Mouse (Mus musculus) hindbrain, embryonic 11.5 days (tissue): ENCODE results near the gene Gpr153. TPM values are rescaled to one million over a fixed set of nuclear protein-coding genes. Genes with fewer than 3 reads are reported as not detected.

Experiments
- ATAC-seq: fragments of 200-750 bp; cut with Nextera tagmentation; 2 replicates; pipeline ENCODE4 v1.8.0; 2017; ENCODE audit warnings: mild to moderate bottlenecking, moderate TSS enrichment, moderate library complexity; ENCODE audit not compliant: low FRiP score
- DNase-seq: peaks from one replicate; pipeline ENCODE4 v3.0.0-alpha.2; 2015; ENCODE audit warnings: low spot score
- H3K27ac ChIP-seq: fragments of 300-500 bp; sonication (generic); 2 replicates; pipeline ENCODE4 v1.5.1; 2014; ENCODE audit warnings: mild to moderate bottlenecking, low read depth, low read length
- H3K27me3 ChIP-seq: fragments of 300-500 bp; sonication (generic); 2 replicates; pipeline ENCODE4 v1.6.1; 2014; ENCODE audit warnings: mild to moderate bottlenecking, low read length, moderate library complexity, mixed read lengths; ENCODE audit not compliant: control insufficient read depth, insufficient read depth
- H3K36me3 ChIP-seq: fragments of 300-500 bp; sonication (generic); 2 replicates; pipeline ENCODE4 v1.6.1; 2014; ENCODE audit warnings: mild to moderate bottlenecking, low read length, moderate library complexity, mixed read lengths; ENCODE audit not compliant: control insufficient read depth, insufficient read depth
- H3K4me1 ChIP-seq: fragments of 300-500 bp; sonication (generic); replicated peaks from 2 replicates; pipeline ENCODE4 v1.6.1; 2014; ENCODE audit warnings: low read length, mixed read lengths; ENCODE audit not compliant: control insufficient read depth, insufficient read depth
- H3K4me2 ChIP-seq: fragments of 300-500 bp; sonication (generic); replicated peaks from 2 replicates; pipeline ENCODE4 v1.6.1; 2014; ENCODE audit warnings: mild to moderate bottlenecking, low read depth, low read length
- H3K4me3 ChIP-seq: fragments of 300-500 bp; sonication (generic); 2 replicates; pipeline ENCODE4 v1.5.1; 2014; ENCODE audit warnings: low read depth, low read length
- H3K9ac ChIP-seq: fragments of 300-500 bp; sonication (generic); 2 replicates; pipeline ENCODE4 v1.6.1; 2014; ENCODE audit warnings: low read depth, low read length
- H3K9me3 ChIP-seq: fragments of 300-500 bp; sonication (generic); 2 replicates; pipeline ENCODE4 v1.6.1; 2016; ENCODE audit warnings: low read length; ENCODE audit not compliant: control insufficient read depth
- WGBS: fragments of 180-500 bp; shearing (Covaris S2); extraction: QIAGEN DNeasy Blood & Tissue Kit; methylation state at CpG from one replicate; pipeline ENCODE4 v1.1.7; 2014; 5-methylcytosine and 5-hydroxymethylcytosine counted together
- polyA plus RNA-seq: library from polyadenylated mRNA; unstranded; fragments of >200 nt; fragmentation: Nextera tagmentation; extraction: Ambion mirVana; gene quantifications from 2 replicates; pipeline ENCODE4 v1.2.1, GENCODE M21; 2014

The Gpr153 gene
- polyA plus RNA-seq, 1 experiment from 2014 or later = 9.5 TPM

DNA sequence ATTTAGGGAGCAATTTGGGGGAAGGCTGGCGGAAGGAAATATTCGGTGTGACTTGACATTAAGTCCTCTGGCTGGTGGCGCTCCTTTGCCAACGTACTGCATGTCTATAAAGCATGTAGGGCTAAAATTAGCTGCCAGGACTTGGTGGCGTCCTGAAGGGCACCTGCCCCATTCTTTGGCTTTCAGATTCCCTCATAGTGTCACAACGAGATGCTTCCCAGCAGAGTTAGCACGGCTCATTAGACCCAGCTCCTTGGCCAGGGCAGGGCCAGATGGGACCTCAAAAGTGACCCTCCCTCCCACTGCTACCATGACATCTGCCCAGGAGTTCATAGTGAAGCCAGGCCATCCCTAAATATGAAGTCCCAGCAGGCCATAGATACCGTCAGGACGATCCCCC lies 3.4 kb upstream of the Gpr153 start:
- Histone ChIP-seq H3K27me3 (peaks cover 16% of the 10 kb centered on the region), H3K9me3 (no peaks in the 10 kb centered on the region)

DNA sequence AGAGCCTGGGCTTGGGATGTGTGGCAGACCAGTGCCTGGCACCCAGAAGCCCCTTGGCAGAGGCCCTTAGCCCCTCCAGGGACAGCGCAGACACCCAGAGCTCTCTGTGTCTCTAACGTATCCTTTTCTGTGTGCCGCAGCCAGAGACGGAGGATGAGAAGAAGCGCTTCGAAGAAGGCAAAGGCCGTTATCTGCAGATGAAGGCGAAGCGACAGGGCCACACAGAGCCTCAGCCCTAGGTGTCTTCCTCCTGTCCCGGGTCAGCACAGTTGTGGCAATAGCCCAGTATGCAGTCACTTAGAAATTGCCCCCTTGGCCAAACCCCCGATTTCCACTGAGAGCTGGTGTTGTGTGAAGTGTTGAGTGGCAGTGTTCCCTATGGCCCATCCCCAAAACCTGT lies 2.7 kb upstream of the Gpr153 start:
- H3K4me1 ChIP-seq = peaks cover 9% of the 10 kb centered on the region; the same call in 1 of the 2 replicates
- H3K27ac ChIP-seq = no peak overlapping the region
- ATAC-seq = no peak
- H3K4me3 ChIP-seq = no peak overlapping the region
- no peak overlapping the region for H3K9ac ChIP-seq
- no peak overlapping the region for H3K4me2 ChIP-seq
- H3K9me3 ChIP-seq = no peaks in the 10 kb centered on the region
- WGBS = 91% methylated on average over 11 of the region's 11 CpGs
- H3K36me3 ChIP-seq = no peaks in the 10 kb centered on the region
- no peak for DNase-seq
- peaks cover 23% of the 10 kb centered on the region for H3K27me3 ChIP-seq

More for the DNA sequence above, 3.4 kb upstream of the Gpr153 start:
- Histone ChIP-seq H3K4me2 (no peak overlapping the region), H3K9ac (no peak overlapping the region), H3K4me1 (peaks cover 9% of the 10 kb centered on the region; the same call in 1 of the 2 replicates), H3K36me3 (no peaks in the 10 kb centered on the region), H3K4me3 (no peak overlapping the region), H3K27ac (no peak overlapping the region)
- WGBS = 64% methylated on average over 9 of the region's 9 CpGs
- DNase-seq (no peak), ATAC-seq (no peak)

- Histone ChIP-seq H3K4me3 (no peak overlapping the region), H3K9me3 (no peaks in the 10 kb centered on the region), H3K4me1 (peaks cover 9% of the 10 kb centered on the region), H3K9ac (no peak overlapping the region), H3K27ac (no peak overlapping the region), H3K4me2 (no peak overlapping the region), H3K27me3 (peaks cover 27% of the 10 kb centered on the region), H3K36me3 (no peaks in the 10 kb centered on the region)
- ATAC-seq (no peak), DNase-seq (no peak)
- WGBS = 70% methylated on average over 7 of the region's 7 CpGs
Observed at GRCm38 (mm10) chr4:152272006-152272405, 2.0 kb upstream of the Gpr153 start.

GRCm38 (mm10) chr4:152272449-152273049 lies 1.5 kb upstream of the Gpr153 start:
- 40% methylated on average over 9 of the region's 9 CpGs for WGBS
- H3K4me1 ChIP-seq = peaks cover 9% of the 10 kb centered on the region
- H3K4me3 ChIP-seq = no peak overlapping the region
- H3K4me2 ChIP-seq = no peak overlapping the region
- no peaks in the 10 kb centered on the region for H3K9me3 ChIP-seq
- no peaks in the 10 kb centered on the region for H3K36me3 ChIP-seq
- peaks cover 27% of the 10 kb centered on the region for H3K27me3 ChIP-seq
- DNase-seq = peak; percentile 52
- 0 out of 2 replicates have a peak overlapping the region, but pooled peaks have one; percentile 30 for H3K27ac ChIP-seq
- 0 out of 2 replicates have a peak overlapping the region, but pooled peaks have one; percentile 17 for H3K9ac ChIP-seq
- no peak for ATAC-seq

GRCm38 (mm10) chr4:152273191-152273590 lies 841 bp upstream of the Gpr153 start:
- DNase-seq (no peak), ATAC-seq (peak; percentile 31)
- peaks cover 27% of the 10 kb centered on the region for H3K27me3 ChIP-seq
- 0 out of 2 replicates have a peak overlapping the region, but pooled peaks have one; percentile 17 for H3K9ac ChIP-seq
- no peaks in the 10 kb centered on the region for H3K9me3 ChIP-seq
- no peak overlapping the region for H3K4me3 ChIP-seq
- H3K27ac ChIP-seq = peak overlapping the region; percentile 68; the same call in 1 of the 2 replicates
- 28% methylated on average over 3 of the region's 3 CpGs for WGBS
- peaks cover 9% of the 10 kb centered on the region for H3K4me1 ChIP-seq
- no peak overlapping the region for H3K4me2 ChIP-seq
- no peaks in the 10 kb centered on the region for H3K36me3 ChIP-seq

- H3K4me2 ChIP-seq = peak overlapping the region; percentile 84
- peak overlapping the region; percentile 49 for H3K4me3 ChIP-seq
- peaks cover 9% of the 10 kb centered on the region for H3K4me1 ChIP-seq
- WGBS = 1% methylated on average over 20 of the region's 20 CpGs
- peaks cover 31% of the 10 kb centered on the region for H3K27me3 ChIP-seq
- peak overlapping the region; percentile 65 for H3K9ac ChIP-seq
- H3K27ac ChIP-seq = peak overlapping the region; percentile 68; the same call in 1 of the 2 replicates
- ATAC-seq = peak; percentile 41; the same call in 1 of the 2 replicates
- no peaks in the 10 kb centered on the region for H3K36me3 ChIP-seq
- H3K9me3 ChIP-seq = no peaks in the 10 kb centered on the region
- DNase-seq = peak; percentile 59
Observed at GRCm38 (mm10) chr4:152274681-152275131, 674 bp downstream of the Gpr153 start.

DNA sequence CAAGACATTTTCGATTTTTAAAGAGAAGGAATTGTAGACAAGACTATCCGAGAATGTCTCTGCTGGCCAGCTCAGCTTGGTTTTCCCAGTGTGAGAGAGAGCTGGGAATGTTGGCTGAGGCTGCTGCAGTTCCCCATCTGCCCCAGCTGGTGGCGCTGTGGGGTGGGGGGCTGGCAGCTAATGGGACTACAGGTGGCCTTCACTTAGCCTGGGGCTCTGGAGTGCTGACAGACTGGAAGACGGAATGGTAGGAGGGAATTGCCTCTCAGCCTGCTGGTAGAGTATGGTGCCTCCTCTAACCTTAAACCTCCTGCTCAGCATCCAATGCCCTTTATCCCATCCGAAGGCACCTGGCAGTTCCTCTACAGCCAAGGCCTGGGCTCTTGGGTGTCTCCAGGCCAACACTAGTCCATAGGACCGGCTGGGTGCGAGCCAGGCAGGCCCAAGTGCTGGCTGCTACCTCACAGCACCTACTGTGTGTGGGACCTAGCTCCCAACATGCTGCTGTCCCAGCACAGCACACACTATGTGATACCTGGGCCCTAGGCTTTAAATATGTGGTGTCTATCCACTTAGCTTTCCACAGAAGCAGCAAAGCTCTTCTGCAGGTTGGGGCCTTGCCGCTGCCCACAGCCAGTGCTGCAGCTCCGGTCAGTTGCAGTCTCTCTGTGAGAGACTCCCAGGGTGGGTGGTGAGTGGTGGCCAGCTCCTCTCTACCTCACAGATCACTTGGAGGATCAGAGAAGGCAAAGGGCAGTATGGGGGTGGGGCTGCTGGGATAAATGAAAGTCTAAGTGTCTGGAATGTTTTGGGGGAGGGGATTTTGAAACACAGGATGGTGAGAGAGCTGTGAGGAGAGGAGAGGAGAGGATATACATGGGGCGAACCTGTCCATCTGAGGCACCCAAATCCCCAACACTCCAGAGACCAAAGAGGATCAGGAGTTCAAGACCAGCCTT lies 2.6 kb downstream of the Gpr153 start:
- ATAC-seq = no peak
- H3K27ac ChIP-seq = no peak overlapping the region
- peaks cover 51% of the 10 kb centered on the region for H3K27me3 ChIP-seq
- WGBS = 48% methylated on average over 10 of the region's 10 CpGs
- no peaks in the 10 kb centered on the region for H3K36me3 ChIP-seq
- no peaks in the 10 kb centered on the region for H3K9me3 ChIP-seq
- H3K9ac ChIP-seq = no peak overlapping the region
- H3K4me1 ChIP-seq = peaks cover 9% of the 10 kb centered on the region
- H3K4me2 ChIP-seq = no peak overlapping the region
- DNase-seq = peak; percentile 73
- H3K4me3 ChIP-seq = no peak overlapping the region

DNA sequence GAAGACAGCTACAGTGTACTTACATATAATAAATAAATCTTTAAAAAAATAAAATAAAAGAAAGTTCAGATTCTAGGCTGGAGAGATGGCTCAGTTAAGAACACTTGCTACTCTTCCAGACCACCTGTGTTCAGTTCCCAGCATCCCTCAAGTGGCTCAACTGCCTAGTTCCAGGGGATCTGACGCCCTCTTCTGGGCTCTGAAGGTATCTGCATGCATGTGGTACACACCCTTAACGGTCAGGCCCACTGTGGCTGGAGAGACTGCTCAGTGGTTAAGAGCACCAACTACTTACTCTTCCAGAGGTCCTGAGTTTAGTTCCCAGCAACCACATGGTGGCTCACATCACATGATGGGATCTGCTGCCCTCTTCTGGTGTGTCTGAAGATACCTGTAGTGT lies 3.9 kb downstream of the Gpr153 start:
- Histone ChIP-seq H3K4me3 (no peak overlapping the region), H3K9ac (no peak overlapping the region), H3K36me3 (no peaks in the 10 kb centered on the region), H3K27me3 (peaks cover 62% of the 10 kb centered on the region), H3K4me2 (no peak overlapping the region), H3K9me3 (no peaks in the 10 kb centered on the region), H3K4me1 (peaks cover 6% of the 10 kb centered on the region), H3K27ac (no peak overlapping the region)
- ATAC-seq (no peak), DNase-seq (no peak)
- 78% methylated on average over 2 of the region's 2 CpGs for WGBS
